Mouse (Mus musculus): ENCODE measurements around the gene S100a4. TPM values are rescaled to one million over a fixed set of nuclear protein-coding genes. Genes with fewer than 3 reads are reported as not detected.
A peak's percentile ranks its signal among the peaks of the same experiment; 100 is the strongest.

S100a4 gene
- polyA plus RNA-seq, 1 experiment: 1.9 TPM

DNA sequence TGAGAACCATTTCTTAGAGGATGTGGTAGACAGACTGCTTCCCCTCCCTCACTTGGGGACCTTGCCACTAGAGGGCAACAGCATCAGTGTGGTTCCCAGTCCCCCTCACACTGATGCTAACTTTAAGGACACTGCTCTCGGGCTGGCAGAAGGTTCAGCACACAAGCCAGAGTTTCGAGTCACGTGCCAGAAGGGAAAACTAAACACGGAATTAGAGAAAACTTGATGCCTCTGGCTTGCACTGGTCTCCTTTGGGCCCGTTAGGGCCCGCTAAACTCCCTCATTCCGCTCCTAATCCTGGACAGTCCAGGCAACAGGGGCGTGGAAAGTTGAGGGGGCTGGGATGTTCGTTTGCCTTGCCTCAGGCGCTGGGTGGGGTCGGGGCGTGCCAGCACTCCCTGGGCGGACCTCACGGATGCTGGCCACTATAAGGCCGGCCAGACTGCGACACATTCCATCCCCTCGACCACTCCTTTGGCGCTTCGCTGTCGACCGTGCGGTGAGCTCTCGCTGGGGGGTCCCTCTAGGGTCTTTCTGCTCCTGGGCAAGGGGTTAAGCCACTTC lies 9.2 kb downstream of the S100a4 start, which contains the start of gene S100a6:
S100a6 (plus strand) TSS at position 155 of the 564 bp plus-strand sequence.
- Histone ChIP-seq H3K36me3 (ENCODE audit: control insufficient read depth, insufficient read depth, low read length) (no peaks in the 10 kb centered on the region), H3K4me1 (ENCODE audit: control insufficient read depth, insufficient read depth, low read length) (peaks cover 3% of the 10 kb centered on the region), H3K27ac (ENCODE audit: control insufficient read depth, insufficient read depth, low read depth, low read length) (0 out of 2 replicates have a peak within 1 kb of the TSS, but pooled peaks have one; percentile 0), H3K4me3 (ENCODE audit: control insufficient read depth, low read depth, low read length) (peak within 1 kb of the TSS; percentile 50), H3K27me3 (ENCODE audit: control insufficient read depth, insufficient read depth, low read length) (no peaks in the 10 kb centered on the region)
- TF ChIP-seq POLR2A (IDR thresholded peaks at IDR 0.05; ENCODE audit: control insufficient read depth, low read depth, low read length) (no peak), CTCF (IDR thresholded peaks at IDR 0.05; ENCODE audit: control insufficient read depth, insufficient read depth, insufficient replicate concordance, low read depth, low read length) (peak; percentile 55; the same call in 1 of the 2 replicates)

DNA sequence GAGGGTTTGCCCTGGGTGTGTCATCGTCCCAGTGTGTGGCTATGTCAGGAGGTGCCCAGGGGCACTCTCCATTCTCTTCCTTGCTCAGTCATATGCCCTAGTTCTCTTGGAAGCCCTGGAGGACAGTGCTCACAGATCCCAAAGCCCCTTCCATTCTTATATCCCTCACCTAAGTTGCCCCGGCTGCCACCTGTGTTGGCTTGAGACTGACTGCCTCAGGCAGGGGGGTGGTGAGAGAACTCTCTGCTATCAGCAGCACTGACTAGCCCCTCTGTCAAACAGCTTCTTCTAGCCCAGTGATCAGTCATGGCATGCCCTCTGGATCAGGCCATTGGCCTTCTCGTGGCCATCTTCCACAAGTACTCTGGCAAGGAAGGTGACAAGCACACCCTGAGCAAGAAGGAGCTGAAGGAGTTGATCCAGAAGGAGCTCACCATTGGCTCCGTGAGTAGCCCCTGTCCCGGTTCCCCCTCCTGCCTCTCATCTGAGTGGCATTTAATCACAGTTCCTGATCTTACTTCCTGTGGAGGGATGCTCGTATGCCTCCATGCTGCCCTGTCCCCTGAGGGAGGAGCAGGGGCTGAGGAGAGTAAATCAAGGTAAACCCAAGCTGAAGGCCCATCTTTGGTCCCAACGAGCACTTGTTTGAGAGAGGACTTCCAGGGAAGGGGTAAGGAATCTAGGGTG lies 10.0 kb downstream of the S100a4 start:
- Histone ChIP-seq H3K4me1 (ENCODE audit: control insufficient read depth, insufficient read depth, low read length) (peaks cover 3% of the 10 kb centered on the region), H3K27me3 (ENCODE audit: control insufficient read depth, insufficient read depth, low read length) (no peaks in the 10 kb centered on the region), H3K4me3 (ENCODE audit: control insufficient read depth, low read depth, low read length) (peak overlapping the region; percentile 50), H3K36me3 (ENCODE audit: control insufficient read depth, insufficient read depth, low read length) (no peaks in the 10 kb centered on the region), H3K27ac (ENCODE audit: control insufficient read depth, insufficient read depth, low read depth, low read length) (0 out of 2 replicates have a peak overlapping the region, but pooled peaks have one; percentile 0)
- TF ChIP-seq POLR2A (IDR thresholded peaks at IDR 0.05; ENCODE audit: control insufficient read depth, low read depth, low read length): no peak
- TF ChIP-seq CTCF (IDR thresholded peaks at IDR 0.05; ENCODE audit: control insufficient read depth, insufficient read depth, insufficient replicate concordance, low read depth, low read length): no peak

DNA sequence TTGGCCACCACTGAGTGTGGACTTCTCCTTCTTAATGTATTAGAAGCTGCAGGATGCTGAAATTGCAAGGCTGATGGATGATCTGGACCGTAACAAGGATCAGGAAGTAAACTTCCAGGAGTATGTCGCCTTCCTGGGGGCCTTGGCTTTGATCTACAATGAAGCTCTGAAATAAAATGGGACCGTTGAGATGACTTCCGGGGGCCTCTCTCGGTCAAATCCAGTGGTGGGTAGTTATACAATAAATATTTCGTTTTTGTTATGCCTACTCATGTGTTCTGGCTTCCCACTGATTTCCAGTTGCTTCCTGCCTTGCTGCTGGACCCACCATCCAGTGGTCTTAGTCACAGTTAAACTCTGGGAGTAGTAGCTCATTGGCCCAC lies 10.6 kb downstream of the S100a4 start:
- H3K27ac ChIP-seq (ENCODE audit: control insufficient read depth, insufficient read depth, low read depth, low read length): no peak overlapping the region
- no peak overlapping the region for H3K4me3 ChIP-seq (ENCODE audit: control insufficient read depth, low read depth, low read length)
- H3K4me1 ChIP-seq (ENCODE audit: control insufficient read depth, insufficient read depth, low read length): peaks cover 3% of the 10 kb centered on the region
- no peaks in the 10 kb centered on the region for H3K27me3 ChIP-seq (ENCODE audit: control insufficient read depth, insufficient read depth, low read length)
- TF ChIP-seq POLR2A (IDR thresholded peaks at IDR 0.05; ENCODE audit: control insufficient read depth, low read depth, low read length): no peak
- no peak for TF ChIP-seq CTCF (IDR thresholded peaks at IDR 0.05; ENCODE audit: control insufficient read depth, insufficient read depth, insufficient replicate concordance, low read depth, low read length)
- H3K36me3 ChIP-seq (ENCODE audit: control insufficient read depth, insufficient read depth, low read length): no peaks in the 10 kb centered on the region

DNA sequence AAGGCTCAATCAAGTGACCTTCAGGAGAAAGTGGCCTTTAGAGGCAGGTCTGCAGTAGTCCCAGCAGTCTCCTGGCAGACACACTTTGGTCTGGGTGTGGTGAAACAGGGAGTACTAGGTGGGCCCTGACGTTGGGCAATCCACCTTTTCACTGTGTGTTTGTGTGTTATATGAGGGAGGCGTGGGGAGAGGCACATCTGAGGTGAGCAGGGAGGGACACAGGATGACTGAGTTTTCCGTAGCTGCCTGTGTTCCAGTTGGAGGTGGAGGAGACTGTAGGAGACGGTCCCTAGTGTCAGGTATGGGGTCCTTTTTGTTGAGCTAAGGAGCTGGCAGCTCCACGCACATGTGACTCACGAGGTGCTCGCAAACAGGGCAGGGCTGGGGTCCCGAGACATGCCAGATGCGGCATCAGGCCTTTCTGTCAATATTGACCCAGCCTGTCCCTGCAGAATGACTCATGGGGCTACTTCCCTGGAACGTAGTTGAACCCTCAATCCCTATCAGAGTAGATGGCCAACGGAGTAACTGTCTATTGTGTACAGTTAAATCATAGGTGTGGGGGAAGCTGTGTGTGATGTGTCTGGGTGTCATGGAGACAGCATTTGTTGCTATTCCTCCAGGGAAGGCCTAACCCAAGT lies 11.2 kb downstream of the S100a4 start:
- no peak overlapping the region for H3K4me3 ChIP-seq (ENCODE audit: control insufficient read depth, low read depth, low read length)
- H3K27ac ChIP-seq (ENCODE audit: control insufficient read depth, insufficient read depth, low read depth, low read length): no peak overlapping the region
- H3K36me3 ChIP-seq (ENCODE audit: control insufficient read depth, insufficient read depth, low read length): no peaks in the 10 kb centered on the region
- H3K4me1 ChIP-seq (ENCODE audit: control insufficient read depth, insufficient read depth, low read length): peaks cover 3% of the 10 kb centered on the region
- TF ChIP-seq CTCF (IDR thresholded peaks at IDR 0.05; ENCODE audit: control insufficient read depth, insufficient read depth, insufficient replicate concordance, low read depth, low read length) (no peak), POLR2A (IDR thresholded peaks at IDR 0.05; ENCODE audit: control insufficient read depth, low read depth, low read length) (no peak)
- no peaks in the 10 kb centered on the region for H3K27me3 ChIP-seq (ENCODE audit: control insufficient read depth, insufficient read depth, low read length)

DNA sequence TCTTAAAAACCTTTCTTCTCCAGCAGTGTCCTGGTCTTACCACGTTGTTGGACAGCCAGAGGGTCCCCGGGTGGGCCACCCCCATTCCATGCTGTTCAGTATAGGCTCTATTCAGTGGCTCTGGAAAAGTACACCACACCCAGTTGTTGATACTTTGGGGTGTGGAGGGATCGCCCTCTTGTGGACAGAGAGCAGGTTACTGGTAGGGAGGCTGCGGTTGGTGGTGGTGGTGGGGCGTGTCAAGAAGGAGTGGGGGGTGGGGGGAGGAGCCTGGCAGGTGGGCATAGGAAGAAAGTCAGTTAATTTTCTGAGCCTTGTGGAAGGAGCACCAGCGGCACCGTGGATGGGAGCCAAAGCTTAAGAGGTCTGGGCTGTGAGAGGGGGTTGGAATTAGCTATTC lies 11.8 kb downstream of the S100a4 start:
- Histone ChIP-seq H3K4me1 (ENCODE audit: control insufficient read depth, insufficient read depth, low read length) (peaks cover 3% of the 10 kb centered on the region), H3K27ac (ENCODE audit: control insufficient read depth, insufficient read depth, low read depth, low read length) (no peak overlapping the region), H3K4me3 (ENCODE audit: control insufficient read depth, low read depth, low read length) (no peak overlapping the region), H3K27me3 (ENCODE audit: control insufficient read depth, insufficient read depth, low read length) (no peaks in the 10 kb centered on the region), H3K36me3 (ENCODE audit: control insufficient read depth, insufficient read depth, low read length) (no peaks in the 10 kb centered on the region)
- peak; percentile 59; the same call in 1 of the 2 replicates for TF ChIP-seq CTCF (IDR thresholded peaks at IDR 0.05; ENCODE audit: control insufficient read depth, insufficient read depth, insufficient replicate concordance, low read depth, low read length)
- no peak for TF ChIP-seq POLR2A (IDR thresholded peaks at IDR 0.05; ENCODE audit: control insufficient read depth, low read depth, low read length)

DNA sequence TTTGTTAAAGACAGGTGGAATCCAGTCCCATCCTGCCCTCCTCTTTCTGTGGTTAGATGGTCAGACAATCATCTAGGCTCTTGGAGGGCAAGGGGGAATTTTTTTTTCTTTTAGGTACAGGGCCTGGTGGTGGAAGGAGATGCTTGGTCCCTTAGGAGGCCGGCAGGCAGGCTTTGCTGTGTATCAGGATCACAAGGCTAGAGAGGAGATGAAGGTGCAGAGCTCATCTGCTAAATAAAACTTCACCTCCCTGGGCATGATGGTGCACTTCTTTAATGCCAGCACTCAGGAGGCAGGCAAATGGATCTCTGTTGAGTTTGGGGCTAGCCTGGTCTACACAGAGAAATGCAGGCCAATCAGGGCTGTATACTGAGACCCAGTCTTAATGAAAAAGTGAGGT lies 12.3 kb downstream of the S100a4 start:
- no peak overlapping the region for H3K27ac ChIP-seq (ENCODE audit: control insufficient read depth, insufficient read depth, low read depth, low read length)
- H3K4me3 ChIP-seq (ENCODE audit: control insufficient read depth, low read depth, low read length): no peak overlapping the region

DNA sequence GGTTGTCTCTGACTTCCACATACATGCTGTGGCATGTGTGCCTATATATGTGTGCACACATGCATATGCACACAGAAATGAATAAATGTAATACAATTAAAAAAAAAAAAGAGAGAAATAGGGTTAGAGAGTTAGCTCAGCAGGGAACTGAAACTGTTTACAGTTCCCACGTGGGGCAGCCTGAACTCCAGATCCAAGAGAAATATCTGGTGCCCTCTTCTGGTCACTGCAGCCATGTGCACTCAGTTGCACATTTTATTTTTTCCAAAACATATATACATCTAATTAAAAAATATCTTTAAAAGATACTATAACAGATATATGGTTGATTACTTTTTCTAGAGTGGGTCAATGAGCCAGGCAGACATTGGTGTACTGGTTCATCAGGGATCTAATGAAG lies 14.0 kb downstream of the S100a4 start:
- no peak for TF ChIP-seq CTCF (IDR thresholded peaks at IDR 0.05; ENCODE audit: control insufficient read depth, insufficient read depth, insufficient replicate concordance, low read depth, low read length)
- no peak for TF ChIP-seq POLR2A (IDR thresholded peaks at IDR 0.05; ENCODE audit: control insufficient read depth, low read depth, low read length)
- Histone ChIP-seq H3K4me1 (ENCODE audit: control insufficient read depth, insufficient read depth, low read length) (peaks cover 3% of the 10 kb centered on the region), H3K36me3 (ENCODE audit: control insufficient read depth, insufficient read depth, low read length) (no peaks in the 10 kb centered on the region), H3K27ac (ENCODE audit: control insufficient read depth, insufficient read depth, low read depth, low read length) (no peak overlapping the region), H3K4me3 (ENCODE audit: control insufficient read depth, low read depth, low read length) (no peak overlapping the region), H3K27me3 (ENCODE audit: control insufficient read depth, insufficient read depth, low read length) (no peaks in the 10 kb centered on the region)

More for the DNA sequence above, 12.3 kb downstream of the S100a4 start:
- H3K27me3 ChIP-seq (ENCODE audit: control insufficient read depth, insufficient read depth, low read length): no peaks in the 10 kb centered on the region
- peaks cover 3% of the 10 kb centered on the region for H3K4me1 ChIP-seq (ENCODE audit: control insufficient read depth, insufficient read depth, low read length)
- H3K36me3 ChIP-seq (ENCODE audit: control insufficient read depth, insufficient read depth, low read length): no peaks in the 10 kb centered on the region
- no peak for TF ChIP-seq POLR2A (IDR thresholded peaks at IDR 0.05; ENCODE audit: control insufficient read depth, low read depth, low read length)
- TF ChIP-seq CTCF (IDR thresholded peaks at IDR 0.05; ENCODE audit: control insufficient read depth, insufficient read depth, insufficient replicate concordance, low read depth, low read length): no peak

All from testis, adult 2 months (tissue).